Mouse (Mus musculus): Measurements from ENCODE around the gene Fermt3.

- TF ChIP-seq CTCF (IDR thresholded peaks at IDR 0.05) (peak; percentile 67), EP300 (IDR thresholded peaks at IDR 0.05) (peak; percentile 85)
Observed at GRCm38 (mm10) chr19:7039841-7040636, 20.8 kb upstream of the Fermt3 start, which contains the start of gene Stip1.
